Mouse (Mus musculus) heart, adult 2 months (tissue): ENCODE data around the gene Zan.

Source experiments
- CTCF ChIP-seq: fragments of 200-600 bp; IDR thresholded peaks from 2 replicates; pipeline ENCODE4 v1.8.1; 2022; ENCODE audit warnings: antibody characterized with exemption, mild to moderate bottlenecking, moderate library complexity
- EP300 ChIP-seq: fragments of 200-500 bp; IDR thresholded peaks from 2 replicates; pipeline ENCODE4 v1.6.1; 2011; ENCODE audit warnings: low read depth, low read length, control low read depth; ENCODE audit not compliant: insufficient read depth

GRCm38 (mm10) chr5:137358382-137358781 lies 118.5 kb downstream of the Zan start:
- TF ChIP-seq EP300 (no peak), CTCF (peak; percentile 61)
